Mouse (Mus musculus): ENCODE data around the gene Serpina1c. TPM values are rescaled to one million over a fixed set of nuclear protein-coding genes. Genes with fewer than 3 reads are reported as not detected.
"Not testable (repeated sequence)": the region's sequence is repeated elsewhere in the genome, so short reads cannot be mapped to it uniquely, and the experiment has no call there.

Serpina1c gene
- total RNA-seq (2021) = not detected

DNA sequence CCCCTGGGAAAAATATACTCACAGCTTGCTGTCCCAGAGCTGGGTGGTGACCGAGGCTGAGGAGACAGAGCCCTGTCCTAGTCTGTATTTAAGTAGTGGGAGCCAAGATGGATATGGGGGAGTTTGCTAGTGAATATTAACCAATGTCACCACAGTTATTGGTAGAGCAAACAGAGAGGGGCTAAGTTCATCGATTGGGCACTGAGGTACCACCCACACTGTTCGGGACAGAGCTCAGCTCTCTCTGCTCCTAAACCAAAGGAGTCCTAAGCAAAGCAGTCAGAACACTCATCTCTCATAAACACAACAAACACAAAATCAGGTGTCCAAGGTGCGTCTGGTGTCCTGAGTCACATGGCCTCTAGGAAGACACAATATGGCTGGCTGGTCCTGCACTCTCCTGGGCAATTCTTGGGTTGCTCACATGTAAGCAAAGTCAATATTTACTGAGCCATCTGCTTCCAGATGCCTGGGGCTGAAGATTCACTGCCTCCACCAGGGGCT lies at the start of gene Serpina1c:
Gene Serpina1c, minus strand, starts transcription at position 51 of the 504 bp plus-strand sequence.
- intact Hi-C loops (cut with DNase I); DNase-seq (ENCODE audit: low spot score): not testable (repeated sequence)

DNA sequence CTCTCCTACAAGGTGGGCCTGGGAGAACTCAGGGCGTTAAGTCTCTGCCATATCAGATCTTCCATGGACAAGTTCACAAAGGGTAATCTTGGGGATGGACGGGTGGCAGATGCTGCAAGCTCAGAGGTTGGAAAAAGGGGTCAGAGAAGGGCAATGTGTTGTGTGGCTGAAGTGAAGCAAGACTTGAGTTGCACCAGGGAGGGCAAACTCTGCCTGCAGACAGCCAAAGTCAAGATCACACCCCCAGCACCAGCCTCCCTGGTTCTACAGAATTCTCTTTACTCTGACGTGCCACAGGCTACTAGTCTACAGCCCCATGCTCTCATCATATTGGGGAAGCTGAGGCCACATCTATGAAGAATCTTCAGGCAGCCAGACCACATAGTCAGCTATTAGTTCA lies 48.3 kb upstream of the Serpina1c start:
- DNase-seq (ENCODE audit: low spot score); intact Hi-C loops (cut with DNase I): not testable (repeated sequence)

GRCm38 (mm10) chr12:103946243-103946642 lies 41.6 kb upstream of the Serpina1c start:
- intact Hi-C loops (cut with DNase I) = no loop called here
- DNase-seq (ENCODE audit: low spot score) = no peak

- DNase-seq (ENCODE audit: low spot score); intact Hi-C loops (cut with DNase I): not testable (repeated sequence)
Observed at GRCm38 (mm10) chr12:103909181-103909580, 4.5 kb upstream of the Serpina1c start.

- intact Hi-C loops (cut with DNase I); DNase-seq (ENCODE audit: low spot score): not testable (repeated sequence)
Observed at GRCm38 (mm10) chr12:103907746-103908145, 3.1 kb upstream of the Serpina1c start.

DNA sequence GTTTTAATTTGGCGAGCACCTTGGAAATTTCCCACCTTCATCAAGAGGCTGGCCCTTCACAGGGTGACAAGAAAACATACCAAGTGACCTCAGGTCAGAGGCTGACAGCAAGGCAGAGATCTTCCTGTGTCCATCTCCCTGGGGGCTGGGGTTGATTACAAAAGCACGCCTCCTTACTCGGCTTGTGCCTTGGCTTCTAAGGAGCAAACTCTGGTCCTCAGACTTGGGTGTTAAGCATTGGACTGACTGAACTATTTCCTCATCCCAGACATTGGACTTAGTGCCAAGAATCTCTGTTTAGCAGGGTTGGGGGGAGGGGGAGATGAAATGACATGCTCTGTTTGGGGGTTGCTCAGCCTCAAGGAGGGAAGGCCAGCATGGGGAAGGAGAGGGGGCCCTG lies 2.8 kb downstream of the Serpina1c start:
- DNase-seq (ENCODE audit: low spot score); intact Hi-C loops (cut with DNase I): not testable (repeated sequence)

- DNase-seq (ENCODE audit: low spot score); intact Hi-C loops (cut with DNase I): not testable (repeated sequence)
Observed at GRCm38 (mm10) chr12:103866873-103867272, 37.8 kb downstream of the Serpina1c start.

DNA sequence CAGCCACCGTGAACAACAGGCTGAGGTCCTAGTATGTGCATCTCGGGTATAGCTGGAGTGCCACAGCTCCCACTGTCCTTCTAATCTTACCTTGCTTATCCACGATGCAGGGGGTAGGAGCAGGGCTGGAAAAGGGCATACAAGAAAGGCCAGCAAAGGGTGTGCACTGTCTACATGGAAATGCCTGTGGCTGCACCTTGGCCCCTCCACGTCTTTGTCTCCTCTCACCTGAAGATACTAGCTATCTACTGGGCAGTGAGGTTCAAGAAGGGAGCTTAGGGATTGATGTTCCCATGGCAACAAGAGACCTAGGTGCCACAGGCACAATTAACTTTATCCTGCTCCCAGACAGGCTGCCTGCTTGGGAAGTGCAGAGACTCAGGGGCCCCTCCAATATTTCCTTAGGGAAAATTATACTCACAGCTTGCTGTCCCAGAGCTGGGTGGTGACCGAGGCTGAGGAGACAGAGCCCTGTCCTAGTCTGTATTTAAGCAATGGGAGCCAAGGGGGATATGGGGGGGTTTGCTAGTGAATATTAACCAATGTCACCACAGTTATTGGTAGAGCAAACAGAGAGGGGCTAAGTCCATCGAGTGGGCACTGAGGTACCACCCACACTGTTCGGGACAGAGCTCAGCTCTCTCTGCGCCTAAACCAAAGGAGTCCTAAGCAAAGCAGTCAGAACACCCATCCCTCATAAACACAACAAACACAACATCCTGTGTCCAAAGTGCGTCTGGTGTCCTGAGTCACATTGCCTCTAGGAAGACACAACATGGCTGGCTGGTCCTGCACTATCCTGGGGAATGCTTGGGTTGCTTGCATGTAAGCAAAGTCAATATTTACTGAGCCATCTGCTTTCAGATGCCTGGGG lies 41.3 kb downstream of the Serpina1c start, which contains the start of gene Serpina1a:
Gene Serpina1a, minus strand, starts transcription at position 462 of the 874 bp plus-strand sequence.
- intact Hi-C loops (cut with DNase I) = not testable (repeated sequence)

GRCm38 (mm10) chr12:103860976-103861375 lies 43.7 kb downstream of the Serpina1c start:
- intact Hi-C loops (cut with DNase I) = no loop called here
- DNase-seq (ENCODE audit: low spot score) = no peak

More for the DNA sequence above, 41.3 kb downstream of the Serpina1c start, which contains the start of gene Serpina1a:
- DNase-seq (ENCODE audit: low spot score) = not testable (repeated sequence)

DNA sequence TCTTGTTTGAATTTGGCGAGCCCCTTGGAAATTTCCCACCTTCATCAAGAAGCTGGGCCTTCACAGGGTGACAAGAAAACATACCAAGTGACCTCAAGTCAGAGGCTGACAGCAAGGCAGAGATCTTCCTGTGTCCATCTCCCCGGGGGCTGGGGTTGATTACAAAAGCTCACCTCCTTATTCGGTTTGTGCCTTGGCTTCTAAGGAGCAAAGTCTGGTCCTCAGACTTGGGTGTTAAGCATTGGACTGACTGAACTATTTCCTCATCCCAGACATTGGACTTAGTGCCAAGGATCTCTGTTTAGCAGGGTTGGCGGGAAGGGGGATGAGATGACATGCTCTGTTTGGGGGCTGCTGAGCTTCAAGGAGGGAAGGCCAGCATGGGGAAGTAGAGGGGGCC lies 44.1 kb downstream of the Serpina1c start:
- DNase-seq (ENCODE audit: low spot score); intact Hi-C loops (cut with DNase I): not testable (repeated sequence)

DNA sequence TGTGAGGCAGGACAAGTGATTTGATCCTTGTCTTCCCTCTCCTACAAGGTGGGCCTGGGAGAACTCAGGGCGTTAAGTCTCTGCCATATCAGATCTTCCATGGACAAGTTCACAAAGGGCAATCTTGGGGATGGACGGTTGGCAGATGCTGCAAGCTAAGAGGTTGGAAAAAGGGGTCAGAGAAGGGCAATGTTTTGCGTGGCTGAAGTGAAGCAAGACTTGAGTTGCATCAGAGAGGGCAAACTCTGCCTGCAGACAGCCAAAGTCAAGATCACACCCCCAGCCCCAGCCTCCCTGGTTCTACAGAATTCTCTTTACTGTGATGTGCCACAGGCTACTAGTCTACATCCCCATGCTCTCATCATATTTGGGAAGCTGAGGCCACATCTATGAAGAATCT lies 45.1 kb downstream of the Serpina1c start:
- DNase-seq (ENCODE audit: low spot score); intact Hi-C loops (cut with DNase I): not testable (repeated sequence)

GRCm38 (mm10) chr12:103853032-103853431 lies 51.7 kb downstream of the Serpina1c start:
- intact Hi-C loops (cut with DNase I); DNase-seq (ENCODE audit: low spot score): not testable (repeated sequence)

Other genes starting within 250 kb of the Serpina1c start
- gene Serpina6, start 247.7 kb downstream of the Serpina1c start, total RNA-seq (2021) = not detected
- not detected for gene Serpina16, start 228.7 kb downstream of the Serpina1c start, total RNA-seq (2021)
- not detected for gene Serpina1f, start 209.4 kb downstream of the Serpina1c start, total RNA-seq (2021)
- gene Serpina1d, start 131.3 kb downstream of the Serpina1c start, total RNA-seq (2021) = not detected
- not detected for gene Serpina1b, start 74.5 kb downstream of the Serpina1c start, total RNA-seq (2021)
- gene Serpina1a, start 41.3 kb downstream of the Serpina1c start, total RNA-seq (2021) = not detected
- under 1 TPM in 1 of 2 experiments, not detected in 1; 0.20 TPM for gene Serpina1e, start 54.1 kb upstream of the Serpina1c start, total RNA-seq (2021)
- gene Serpina11, start 85.1 kb upstream of the Serpina1c start, total RNA-seq (2021) = not detected
- under 1 TPM; 0.08 to 0.13 TPM for gene Serpina9, start 108.9 kb upstream of the Serpina1c start, total RNA-seq (2021)
- gene Serpina12, start 139.6 kb upstream of the Serpina1c start, total RNA-seq (2021) = not detected
- not detected for gene Serpina5, start 196.2 kb upstream of the Serpina1c start, total RNA-seq (2021)
- not detected for gene Serpina3a, start 207.8 kb upstream of the Serpina1c start, total RNA-seq (2021)
- not detected for gene Serpina3b, start 223.1 kb upstream of the Serpina1c start, total RNA-seq (2021)
- 1 to 10 TPM in 1 of 2 experiments, under 1 TPM in 1; 0.57 to 1.0 TPM for gene Serpina3c, start 249.0 kb upstream of the Serpina1c start, total RNA-seq (2021)